Mouse (Mus musculus): ENCODE measurements around the gene Traf3. TPM values are rescaled to one million over a fixed set of nuclear protein-coding genes. Genes with fewer than 3 reads are reported as not detected.

Gene Traf3
- total RNA-seq (2021), result 10 to 100 TPM; 20.6 to 26.6 TPM
- long read RNA-seq, experiment 1, full-length matches to known transcripts, result 1 of 20 reads
- long read RNA-seq, experiment 1, partial matches to known transcripts, result 2 of 20 reads
- long read RNA-seq, experiment 1, other reads (novel, unspliced or antisense), result 17 of 20 reads
- long read RNA-seq, experiment 2, full-length matches to known transcripts, result 3 of 14 reads
- long read RNA-seq, experiment 2, partial matches to known transcripts, result 0 of 14 reads
- long read RNA-seq, experiment 2, other reads (novel, unspliced or antisense), result 11 of 14 reads

DNA sequence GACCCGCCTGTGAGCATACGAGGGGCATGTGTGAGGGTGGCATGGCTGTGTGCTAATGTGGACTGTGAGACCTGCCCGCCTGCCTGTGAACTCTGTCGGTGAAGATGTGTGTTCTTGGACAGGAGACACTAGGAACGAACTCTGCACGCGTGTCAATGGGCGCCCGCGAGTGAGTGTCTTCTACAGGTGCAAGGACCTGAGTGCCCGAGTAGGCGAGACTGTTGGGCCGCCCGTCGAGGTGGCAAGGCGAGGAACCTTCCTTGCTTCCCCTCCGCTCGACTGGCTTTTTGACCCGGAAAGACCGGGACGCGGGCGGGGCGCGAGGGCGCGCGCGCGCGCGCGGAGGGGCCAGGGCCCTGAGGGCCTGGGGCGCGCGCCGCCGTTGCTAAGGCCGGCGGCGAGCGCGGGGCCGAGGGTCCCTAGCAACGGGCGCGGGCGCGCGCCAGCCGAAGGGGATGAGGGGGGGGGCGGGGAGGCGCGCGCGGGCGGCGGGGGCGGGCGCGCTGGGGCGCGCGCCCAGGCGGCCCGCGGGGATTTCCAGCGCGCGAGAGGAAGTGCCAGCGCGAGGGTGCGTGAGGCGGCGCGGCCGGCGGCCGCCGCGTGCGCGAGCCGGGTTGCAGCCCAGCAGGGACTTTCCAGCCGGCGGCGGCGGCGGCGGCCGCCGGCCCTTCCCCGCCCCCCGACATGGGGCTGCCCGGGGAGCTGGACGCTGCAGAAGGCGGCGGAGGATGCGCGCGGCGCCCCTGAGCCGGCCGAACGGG is at the start of gene Traf3:
TSS of gene Traf3 (plus strand) at position 540 of the 761 bp plus-strand sequence.
- peak; percentile 75 for DNase-seq

DNA sequence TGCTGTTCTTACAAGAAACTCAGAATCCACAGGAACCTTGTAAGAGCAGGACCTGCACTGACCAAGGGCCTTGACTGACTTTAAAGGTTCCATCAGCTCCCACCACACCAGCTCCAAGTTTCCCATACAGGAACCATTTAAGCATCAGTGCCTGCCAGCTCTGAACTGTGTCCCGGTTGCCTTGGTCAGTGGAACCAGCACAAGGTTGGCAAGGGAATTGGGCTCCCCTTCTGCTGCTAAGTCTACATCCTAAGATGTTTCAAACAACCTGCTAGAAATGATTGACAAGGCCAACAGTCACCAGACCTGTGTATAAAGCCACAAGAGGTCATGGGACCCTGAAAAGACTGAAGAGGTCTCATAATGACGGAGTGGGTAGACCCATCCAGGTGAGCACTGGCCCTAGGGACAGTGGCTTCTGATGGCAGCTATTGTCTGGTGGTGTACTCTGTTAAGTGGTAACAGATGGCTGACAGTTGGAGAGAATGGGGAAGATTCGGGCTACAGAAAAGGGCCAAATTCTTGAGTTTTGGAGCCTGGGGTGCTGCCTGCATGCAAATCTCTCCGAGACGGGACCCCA is 46.6 kb upstream of the Traf3 start:
- no peak for DNase-seq

DNA sequence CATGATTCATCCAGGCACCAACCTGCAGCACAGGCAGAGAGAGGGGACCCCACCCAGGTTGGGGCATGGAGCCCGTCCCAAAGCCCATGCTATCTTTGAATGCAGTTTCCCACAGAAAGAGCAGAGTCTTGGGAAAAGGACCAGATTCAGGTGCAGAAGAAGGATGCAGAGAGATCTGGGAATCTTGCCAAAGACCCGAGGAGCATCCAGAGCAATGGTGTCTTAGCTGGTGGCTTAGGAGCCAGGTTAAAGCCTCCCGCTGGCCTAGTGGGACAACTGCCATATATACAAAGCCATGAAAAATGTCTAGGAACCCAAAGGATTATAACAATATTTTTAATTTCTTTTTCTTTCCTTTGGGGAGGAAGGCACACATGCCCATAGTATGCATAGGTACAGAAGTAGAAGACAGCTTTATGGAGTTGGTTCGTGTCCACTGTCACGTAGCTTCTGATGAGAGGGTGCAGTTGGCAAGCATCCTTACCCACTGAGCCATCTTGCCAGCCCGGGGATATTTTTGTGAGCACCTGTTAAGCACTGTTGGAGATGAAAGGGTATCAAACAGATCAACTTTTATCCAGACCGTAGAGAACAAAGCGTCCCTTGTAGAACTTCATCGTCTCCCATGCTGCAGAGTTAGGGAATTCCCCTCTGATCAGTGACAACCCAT is 45.1 kb upstream of the Traf3 start:
- DNase-seq, result no peak

DNA sequence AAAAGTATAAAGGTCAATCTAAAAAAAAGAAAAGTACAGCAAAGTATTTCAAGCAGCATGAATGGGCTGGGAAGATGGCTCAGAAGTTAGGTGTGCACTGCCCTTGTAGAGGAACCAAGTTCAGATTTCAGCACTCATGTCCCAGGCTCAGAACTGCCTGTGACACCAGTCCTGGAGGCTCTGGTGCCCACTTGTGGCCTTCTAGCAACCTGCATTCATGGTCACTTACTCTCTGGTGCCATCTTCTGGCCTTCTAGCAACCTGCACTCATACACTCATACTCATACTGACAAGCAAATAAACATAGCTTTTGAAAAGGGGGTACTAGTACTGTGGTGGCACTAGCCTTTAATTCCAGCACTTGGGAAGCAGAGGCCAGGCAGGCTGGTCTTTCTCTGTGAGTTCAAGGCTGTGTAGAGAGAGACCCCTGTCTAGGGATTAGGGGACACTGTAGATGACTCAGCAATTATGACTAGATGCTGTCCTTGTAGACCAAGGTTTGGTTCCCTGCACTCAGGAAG is 43.8 kb upstream of the Traf3 start:
- no peak for DNase-seq

DNA sequence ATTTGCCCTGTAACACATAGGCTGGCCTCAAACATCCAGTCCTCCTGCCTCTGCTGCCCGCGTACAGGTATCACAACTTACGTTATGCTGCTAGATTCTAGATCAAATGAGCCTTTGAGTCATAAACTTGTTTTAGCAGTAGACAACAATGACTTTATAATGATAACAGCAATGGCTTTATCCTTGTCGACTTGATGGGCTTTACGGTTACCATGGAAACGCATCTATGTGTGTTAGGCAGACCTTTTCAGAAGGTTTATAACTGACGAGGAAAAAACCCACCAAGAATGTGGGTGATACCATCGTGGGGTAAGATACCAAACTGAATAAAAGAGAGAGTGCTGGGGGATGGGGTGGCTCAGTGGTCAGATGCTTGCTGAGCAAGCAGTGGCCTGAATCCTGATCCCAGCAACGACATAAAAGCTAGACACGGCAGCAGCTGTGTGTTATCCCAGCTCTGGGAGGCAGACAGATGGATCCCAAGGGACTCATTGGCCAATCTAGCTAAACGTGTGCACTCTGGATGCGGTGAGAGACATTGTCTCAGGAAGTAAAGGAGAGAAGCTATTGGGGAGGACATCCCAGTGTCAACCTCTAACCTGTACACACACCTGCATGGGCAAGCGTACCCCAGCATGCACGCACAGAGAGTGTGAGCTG is 41.4 kb upstream of the Traf3 start:
- no peak for DNase-seq

DNA sequence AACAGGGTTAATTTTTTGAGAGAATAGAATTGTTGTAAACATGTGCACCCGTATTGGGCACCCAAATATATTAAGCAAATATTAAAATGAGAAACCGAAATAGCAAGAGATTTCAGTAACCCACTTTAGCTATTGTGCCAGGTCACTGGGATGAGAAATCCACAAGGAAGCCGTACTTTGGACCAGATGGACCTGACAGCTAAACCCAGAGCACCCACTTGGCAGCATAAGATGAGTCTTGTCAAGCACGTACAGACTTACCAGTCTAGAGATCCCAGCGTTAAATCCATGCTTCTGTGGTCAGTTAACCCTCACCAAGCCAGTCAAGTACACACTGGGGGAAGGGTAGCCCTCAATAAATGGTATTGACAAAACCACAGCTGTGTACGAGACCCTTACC is 40.5 kb upstream of the Traf3 start:
- DNase-seq, result no peak

DNA sequence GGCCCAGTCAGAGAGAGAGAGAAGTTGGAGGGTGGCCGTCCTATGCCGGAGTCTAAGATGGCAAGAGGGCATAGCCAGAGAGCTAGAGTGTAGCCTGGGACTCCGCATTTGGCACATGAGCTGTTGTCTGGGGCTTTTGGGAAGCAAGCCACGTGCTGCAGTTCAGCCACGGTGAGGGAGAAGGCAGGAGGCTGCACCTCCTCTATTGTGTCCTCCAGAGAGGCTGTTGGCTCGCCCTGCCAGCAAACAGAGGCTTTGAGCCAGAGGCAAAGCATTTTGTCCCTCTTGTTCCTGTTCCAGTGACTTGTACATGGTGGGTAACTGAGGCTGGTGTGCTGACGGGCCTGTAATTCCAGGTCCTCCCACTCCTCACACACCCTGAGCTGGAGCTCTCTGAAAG is 32.0 kb upstream of the Traf3 start:
- no peak for DNase-seq

DNA sequence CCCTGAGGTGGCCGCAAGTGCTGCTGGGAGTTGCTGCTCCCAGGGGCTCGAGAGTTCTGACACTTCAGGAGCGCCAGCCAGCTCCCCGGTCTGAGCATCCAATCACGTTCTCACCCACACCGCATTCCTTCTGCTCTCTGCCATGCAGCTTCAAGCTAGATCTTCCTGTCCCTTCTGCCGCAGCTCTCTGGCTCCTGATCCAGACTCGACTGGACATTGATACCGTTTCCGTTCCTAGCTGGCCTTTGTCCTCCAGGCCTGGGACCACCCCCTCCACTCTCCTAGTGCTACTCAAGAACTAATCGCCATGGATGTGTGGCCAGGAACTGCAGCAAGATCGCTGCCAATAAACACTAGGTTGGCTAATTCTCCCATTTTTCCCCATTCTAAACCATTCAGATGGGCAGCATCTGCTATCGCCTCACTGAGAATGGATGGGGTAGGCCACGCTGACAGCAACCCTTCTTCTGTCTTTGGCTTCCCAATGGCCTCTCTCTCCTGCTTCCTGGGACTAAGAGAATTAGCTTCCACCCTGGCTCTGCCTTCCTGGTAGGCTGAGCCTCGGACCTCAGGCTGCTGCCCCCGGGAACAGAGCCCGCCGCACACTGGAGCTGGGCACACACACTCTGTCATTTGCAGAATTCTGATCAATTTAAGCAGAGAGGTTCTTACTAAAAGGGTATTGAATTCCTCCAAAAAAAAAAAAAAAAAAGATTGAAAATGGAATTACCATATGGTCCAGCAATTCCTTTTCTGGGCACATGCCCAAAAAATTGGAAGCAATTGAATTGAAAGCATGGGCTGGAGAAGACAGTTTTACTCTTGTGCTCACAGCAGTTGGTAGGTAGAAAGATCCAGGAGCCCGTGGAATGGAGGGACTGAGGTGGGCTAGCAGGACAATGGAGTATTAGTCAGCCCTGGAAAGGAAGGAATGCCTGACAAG is 31.1 kb upstream of the Traf3 start:
- no peak for DNase-seq

DNA sequence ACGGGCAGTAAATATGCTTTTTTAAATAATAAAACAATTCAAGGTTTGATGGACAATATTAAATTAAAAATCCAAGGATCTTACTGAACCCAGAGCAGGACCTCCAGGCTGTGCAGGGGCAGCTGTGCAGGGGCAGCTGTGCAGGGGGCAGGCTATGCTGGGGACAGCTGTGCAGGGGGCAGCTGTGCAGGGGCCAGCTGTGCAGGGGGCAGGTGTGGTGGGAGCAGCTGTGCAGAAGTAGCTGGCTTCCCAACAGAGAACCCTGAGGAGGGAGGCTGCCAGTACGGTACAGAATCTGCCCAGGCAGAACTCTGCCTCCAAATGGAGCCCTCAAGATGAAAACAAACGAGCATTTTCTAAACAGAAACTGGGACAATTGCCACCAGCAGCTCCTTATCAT is 30.2 kb upstream of the Traf3 start:
- DNase-seq, result no peak

DNA sequence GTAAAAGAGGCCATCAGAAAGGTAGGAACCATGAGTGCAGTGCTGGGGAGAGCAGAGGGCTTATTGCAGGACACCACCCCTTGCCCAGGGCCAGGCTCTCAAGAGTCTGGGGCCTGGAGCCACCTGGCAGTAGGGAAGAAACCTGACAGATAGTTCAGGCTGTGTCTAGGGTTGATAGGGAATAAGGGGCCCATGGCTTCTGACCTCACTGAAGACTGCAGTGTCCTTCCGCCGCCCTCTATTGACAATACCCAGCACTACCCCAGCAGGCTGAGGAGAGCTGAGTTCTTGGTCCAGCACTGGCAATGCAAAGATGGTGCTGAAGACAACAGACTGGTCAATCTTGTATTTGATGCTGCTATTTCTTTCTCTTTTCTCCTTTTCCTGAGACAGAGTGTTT is 29.1 kb upstream of the Traf3 start:
- no peak for DNase-seq

DNA sequence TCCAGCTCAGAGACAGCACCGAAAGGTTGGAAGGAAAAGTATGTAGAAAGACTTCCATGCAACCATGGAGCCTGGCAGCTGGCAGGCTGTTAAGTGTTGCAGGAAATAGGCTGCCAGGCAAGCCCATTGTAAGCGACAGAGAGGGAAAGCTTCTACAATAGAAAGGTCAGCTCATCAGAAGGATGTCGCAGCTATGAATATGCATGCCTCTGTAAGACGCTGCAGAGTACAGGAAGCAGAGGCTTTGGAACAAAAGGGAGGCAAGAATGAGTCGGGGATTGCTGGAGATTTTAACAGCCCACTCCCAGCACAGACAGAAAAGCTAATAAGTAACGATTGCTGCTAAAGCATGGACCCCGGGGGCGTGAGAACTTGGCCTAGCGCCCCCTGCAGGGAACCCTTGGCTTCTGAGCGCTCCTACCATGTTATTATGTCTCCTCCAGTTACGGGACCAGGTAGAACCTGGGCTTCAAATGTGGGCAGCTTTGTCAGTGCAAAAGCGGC is 23.1 kb upstream of the Traf3 start:
- peak; percentile 47 for DNase-seq

DNA sequence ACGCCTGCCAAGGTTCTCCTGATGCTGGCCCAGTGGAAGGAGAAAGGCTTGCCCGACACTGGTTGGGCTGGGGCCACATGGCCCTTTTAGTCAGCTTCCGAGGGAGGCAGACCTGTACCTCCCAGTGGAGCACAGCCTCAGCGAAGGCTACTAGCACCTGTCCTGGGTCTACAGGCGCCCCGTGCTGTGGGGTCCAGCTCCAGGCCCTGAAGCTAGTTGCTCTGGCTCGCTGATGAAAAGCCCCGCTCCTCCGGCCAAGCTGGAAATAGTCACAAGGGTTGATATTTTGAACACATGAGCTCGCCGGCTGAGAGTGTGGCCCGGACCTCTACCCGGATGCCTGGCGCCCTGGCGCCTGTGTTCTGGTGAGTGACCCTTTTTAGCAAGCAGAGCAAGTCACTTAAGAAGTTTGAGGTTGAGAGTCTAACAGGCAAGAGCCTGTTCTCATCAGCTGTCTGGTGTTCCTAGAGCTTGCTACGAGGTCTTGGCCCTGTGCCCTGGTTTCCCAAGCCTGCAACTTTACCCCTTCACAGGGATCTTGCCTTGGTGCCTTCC is 22.6 kb upstream of the Traf3 start:
- peak; percentile 66 for DNase-seq

DNA sequence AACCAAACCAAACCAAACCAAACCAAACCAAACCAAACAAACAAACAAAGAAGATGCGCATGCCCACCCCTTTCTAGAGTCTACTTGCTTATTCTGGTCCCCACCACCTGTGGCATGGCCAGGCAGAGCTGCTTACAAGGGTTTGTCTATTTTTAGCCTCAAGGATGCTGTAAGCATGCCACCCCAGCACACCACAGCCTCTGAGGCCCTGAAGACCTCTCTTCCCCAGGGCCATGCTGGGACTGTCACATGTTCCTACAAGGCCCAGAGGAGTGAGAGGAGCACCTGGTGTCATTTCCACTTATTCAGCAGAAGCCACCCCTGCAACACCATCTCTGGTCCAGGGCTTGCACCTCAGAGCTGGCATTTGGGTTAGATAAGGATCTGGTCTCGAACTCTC is 21.6 kb upstream of the Traf3 start:
- no peak for DNase-seq

DNA sequence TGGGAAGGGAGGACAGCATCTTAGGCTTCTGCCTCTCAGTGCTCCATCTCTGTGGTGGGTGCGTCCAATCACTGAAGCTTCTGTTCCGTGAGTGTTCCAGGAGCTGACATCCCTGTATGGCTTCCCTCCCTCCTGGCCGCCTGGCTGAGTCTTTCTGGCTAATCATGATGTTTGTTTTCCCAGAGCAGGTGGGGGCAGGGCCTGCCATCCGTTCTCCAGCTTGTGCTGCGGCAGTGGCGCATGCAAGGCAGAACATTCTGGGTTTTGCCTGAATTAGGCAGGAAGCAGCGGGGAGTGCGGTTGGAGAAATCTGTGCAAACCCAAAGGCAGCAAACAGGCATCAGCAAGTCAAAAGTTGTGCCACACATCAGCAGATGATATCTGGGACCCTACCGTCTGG is 20.9 kb upstream of the Traf3 start:
- no peak for DNase-seq

DNA sequence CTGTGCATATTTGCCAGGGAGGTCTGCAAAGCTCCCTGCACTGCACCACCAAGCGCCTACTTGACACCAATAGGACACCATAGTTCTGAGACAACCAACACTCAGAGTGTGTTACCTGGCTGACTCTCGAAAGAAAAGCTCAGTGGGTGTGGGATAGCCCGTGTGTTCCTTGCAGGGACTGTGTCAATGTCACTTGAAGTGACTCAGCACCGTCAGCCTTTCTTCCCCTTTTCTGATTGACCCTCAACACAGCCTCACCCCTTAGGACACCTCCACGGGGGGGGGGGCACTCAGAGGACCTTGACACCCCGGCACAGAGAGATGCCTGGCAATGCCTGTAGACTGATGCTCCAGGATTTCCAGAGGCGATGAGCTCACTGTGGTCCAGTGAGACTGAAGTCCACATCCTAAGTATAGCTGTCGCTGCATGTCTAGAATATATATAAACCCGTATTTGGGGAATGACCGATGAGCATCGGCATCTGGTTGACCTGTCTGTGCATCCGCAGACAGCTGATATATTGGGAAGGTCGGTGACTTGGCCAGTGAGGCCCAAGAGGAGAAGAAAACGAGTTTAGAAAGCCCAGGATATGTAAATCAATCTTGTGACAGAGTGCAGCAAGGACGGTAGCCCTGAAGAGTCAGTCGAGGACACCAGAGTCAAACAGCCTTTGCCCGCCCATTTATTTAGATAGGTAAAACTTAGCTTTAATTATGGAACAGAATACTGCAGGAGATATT is 16.5 kb upstream of the Traf3 start:
- no peak for DNase-seq

DNA sequence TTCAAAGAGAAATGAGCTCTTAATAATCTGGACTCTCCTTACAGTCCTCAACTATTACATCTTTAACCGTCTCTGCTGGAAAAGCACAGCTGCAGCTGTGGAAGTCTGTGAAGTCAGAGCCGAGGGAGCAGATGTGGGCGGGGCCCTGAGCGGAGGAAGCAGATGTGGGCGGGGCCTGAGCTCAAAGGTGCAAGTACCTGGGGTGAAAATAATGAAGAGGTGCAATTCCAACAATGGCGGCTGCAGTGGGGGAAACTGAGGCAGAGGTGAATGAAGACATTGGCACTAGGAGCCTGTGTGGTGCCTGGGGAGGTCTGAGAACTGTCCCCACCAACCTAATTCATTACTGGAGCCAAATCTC is 16.0 kb upstream of the Traf3 start:
- DNase-seq, result no peak

DNA sequence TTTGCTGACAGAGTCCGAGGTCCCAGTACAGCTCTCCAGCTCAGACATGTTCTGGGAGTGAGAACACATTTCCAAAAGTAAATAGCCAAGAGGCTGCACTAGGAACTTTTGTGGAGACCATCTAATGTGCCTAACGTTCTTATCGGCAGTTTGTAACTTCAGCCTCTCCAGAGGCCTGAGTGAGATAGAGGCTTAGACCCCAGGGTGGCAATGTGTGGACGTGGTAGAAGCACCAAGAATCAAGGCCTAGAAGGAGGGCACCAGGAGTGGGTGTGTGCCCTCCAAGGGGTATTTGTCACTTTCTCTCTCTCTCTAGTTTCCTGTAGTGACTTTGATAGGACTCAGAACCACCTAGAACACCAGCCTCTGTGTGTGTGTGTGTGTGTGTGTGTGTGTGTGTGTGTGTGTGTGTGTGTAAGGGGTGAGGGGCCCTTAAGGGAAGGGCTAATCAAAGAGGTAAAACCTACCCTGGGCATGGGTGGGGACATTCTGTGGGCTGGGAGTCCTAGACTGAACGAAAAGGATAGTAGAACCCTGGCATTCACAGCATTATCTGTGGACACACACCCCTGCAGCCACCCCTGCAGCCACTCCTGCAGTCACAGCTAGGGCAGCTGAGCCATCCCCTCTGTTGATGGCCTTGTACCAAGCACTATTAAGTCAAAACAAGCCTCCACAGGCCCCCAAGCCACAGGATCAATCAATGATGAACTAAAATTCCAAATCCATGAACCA is 14.6 kb upstream of the Traf3 start:
- no peak for DNase-seq

DNA sequence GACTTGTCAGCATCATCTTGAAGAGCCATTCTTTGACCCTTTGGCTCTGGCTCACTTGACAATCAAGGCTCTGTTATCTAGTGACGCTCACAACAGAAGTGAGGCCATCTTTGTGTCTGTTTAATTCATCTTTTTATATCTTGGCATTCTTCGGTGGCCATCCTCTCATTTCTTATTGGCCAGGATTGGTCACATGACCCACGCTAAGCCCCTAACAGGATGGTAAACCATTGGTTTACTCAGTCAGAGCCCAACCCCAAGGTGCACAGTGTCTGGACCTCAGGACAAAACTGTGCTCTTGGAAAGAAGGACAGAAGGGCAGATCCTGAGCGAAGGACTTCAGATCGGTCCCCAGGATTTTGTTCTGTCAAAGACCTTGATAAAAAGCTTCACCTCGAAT is 13.6 kb upstream of the Traf3 start:
- DNase-seq, result no peak
